Mouse (Mus musculus) heart, postnatal 0 days (tissue): ENCODE measurements at regions not wholly inside any gene's neighbourhood (a gene's known extent, or its start where the extent isn't known, plus 50 kb on each side); places are given as distances from the start of the nearest gene placed in this dataset.
"Not testable (repeated sequence)": the region's sequence is repeated elsewhere in the genome, so short reads cannot be mapped to it uniquely, and the experiment has no call there.

Source experiments
- ATAC-seq: fragments of 200-750 bp; cut with Nextera tagmentation; 2 replicates; pipeline ENCODE4 v1.8.0; 2017; ENCODE audit warnings: low read depth, moderate number of reproducible peaks, moderate library complexity; ENCODE audit not compliant: insufficient read depth
- DNase-seq: peaks from one replicate; pipeline ENCODE4 v3.0.0-alpha.2; 2016; ENCODE audit warnings: low spot score
- H3K27ac ChIP-seq: fragments of 300-500 bp; sonication (generic); 2 replicates; pipeline ENCODE4 v1.5.1; 2014; ENCODE audit warnings: low read depth, mild to moderate bottlenecking
- H3K27me3 ChIP-seq: fragments of 300-500 bp; sonication (generic); 2 replicates; pipeline ENCODE4 v1.6.1; 2014; ENCODE audit warnings: low read length, mixed read lengths; ENCODE audit not compliant: control insufficient read depth, insufficient read depth
- H3K36me3 ChIP-seq: fragments of 300-500 bp; sonication (generic); replicated peaks from 2 replicates; pipeline ENCODE4 v1.6.1; 2014; ENCODE audit warnings: low read length, mixed read lengths; ENCODE audit not compliant: control insufficient read depth, insufficient read depth
- H3K4me1 ChIP-seq: fragments of 300-500 bp; sonication (generic); 2 replicates; pipeline ENCODE4 v1.6.1; 2014; ENCODE audit warnings: antibody characterized with exemption; ENCODE audit not compliant: control insufficient read depth, insufficient read depth
- H3K4me2 ChIP-seq: fragments of 300-500 bp; sonication (generic); 2 replicates; pipeline ENCODE4 v1.6.1; 2014; ENCODE audit warnings: low read depth, mild to moderate bottlenecking, low read length, moderate library complexity
- H3K4me3 ChIP-seq: fragments of 300-500 bp; sonication (generic); 2 replicates; pipeline ENCODE4 v1.5.1; 2014; ENCODE audit warnings: low read depth, low read length
- H3K9ac ChIP-seq: fragments of 300-500 bp; sonication (generic); replicated peaks from 2 replicates; pipeline ENCODE4 v1.6.1; 2014; ENCODE audit warnings: low read depth, low read length, mixed read lengths
- H3K9me3 ChIP-seq: fragments of 300-500 bp; sonication (generic); replicated peaks from 2 replicates; pipeline ENCODE4 v1.6.1; 2016; ENCODE audit warnings: low read length; ENCODE audit not compliant: control insufficient read depth
- CTCF ChIP-seq: IDR thresholded peaks from 2 replicates; pipeline ENCODE4 v1.5.1; 2016; ENCODE audit warnings: antibody characterized with exemption, control low read depth, low read depth
- EP300 ChIP-seq: IDR thresholded peaks from 2 replicates; pipeline ENCODE4 v1.6.1; 2016; ENCODE audit warnings: antibody characterized with exemption, low read depth
- WGBS: fragments of 180-500 bp; shearing (Covaris S2); extraction: QIAGEN DNeasy Blood & Tissue Kit; methylation state at CpG from one replicate; pipeline ENCODE4 v1.1.7; 2014; 5-methylcytosine and 5-hydroxymethylcytosine counted together

DNA sequence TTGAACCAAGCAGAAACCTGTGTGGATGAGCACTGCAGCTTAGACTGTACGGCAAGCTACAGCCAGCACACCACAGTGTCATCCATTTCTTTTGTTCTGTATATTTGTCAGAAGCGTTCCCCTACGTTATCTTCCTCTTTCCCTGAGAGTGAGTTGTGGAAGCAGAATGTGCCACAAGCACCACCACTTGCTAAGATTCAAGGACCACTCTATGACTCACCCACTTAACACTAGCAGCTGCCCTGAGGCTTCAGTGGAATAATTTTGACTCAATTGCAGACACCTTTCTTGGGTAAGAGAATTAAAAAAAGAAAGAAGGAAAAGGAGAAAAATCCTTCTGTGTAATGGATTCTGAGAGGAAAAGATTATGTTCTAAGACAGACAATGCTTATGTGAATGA is 122.9 kb upstream of the Pclo start:
- Histone ChIP-seq H3K36me3 (no peaks in the 10 kb centered on the region), H3K4me3 (no peak overlapping the region), H3K27me3 (no peaks in the 10 kb centered on the region), H3K27ac (no peak overlapping the region), H3K9me3 (no peaks in the 10 kb centered on the region), H3K4me1 (no peaks in the 10 kb centered on the region), H3K4me2 (no peak overlapping the region), H3K9ac (no peak overlapping the region)
- TF ChIP-seq EP300: no peak
- no peak for TF ChIP-seq CTCF
- no peak for ATAC-seq
- WGBS: 43% methylated on average over 3 of the region's 3 CpGs
- DNase-seq: no peak

DNA sequence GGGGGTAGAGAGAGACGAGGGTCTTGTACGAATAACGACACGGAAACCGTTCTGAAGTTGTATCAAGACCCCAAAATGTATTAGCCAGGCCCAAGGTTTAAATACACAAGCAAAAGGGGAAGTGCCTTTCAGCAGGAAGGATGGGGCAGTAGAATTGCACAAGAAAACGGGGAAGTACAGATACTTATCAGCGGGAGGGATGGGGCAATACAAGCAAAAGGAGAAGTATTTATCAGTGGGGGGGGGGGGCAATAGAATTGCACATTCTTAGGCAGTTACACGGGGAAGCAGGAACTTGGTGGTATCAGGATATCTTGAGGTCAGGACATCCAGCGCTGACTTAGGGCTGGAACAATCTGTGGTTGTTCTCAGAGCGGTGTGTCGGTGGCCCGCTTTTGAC is 111.3 kb upstream of the Pclo start:
- not testable (repeated sequence) for H3K4me2 ChIP-seq, H3K9ac ChIP-seq, ATAC-seq, H3K27ac ChIP-seq, H3K4me3 ChIP-seq, H3K36me3 ChIP-seq, DNase-seq, H3K4me1 ChIP-seq, H3K27me3 ChIP-seq, H3K9me3 ChIP-seq
- 69% methylated on average over 7 of the region's 12 CpGs for WGBS

DNA sequence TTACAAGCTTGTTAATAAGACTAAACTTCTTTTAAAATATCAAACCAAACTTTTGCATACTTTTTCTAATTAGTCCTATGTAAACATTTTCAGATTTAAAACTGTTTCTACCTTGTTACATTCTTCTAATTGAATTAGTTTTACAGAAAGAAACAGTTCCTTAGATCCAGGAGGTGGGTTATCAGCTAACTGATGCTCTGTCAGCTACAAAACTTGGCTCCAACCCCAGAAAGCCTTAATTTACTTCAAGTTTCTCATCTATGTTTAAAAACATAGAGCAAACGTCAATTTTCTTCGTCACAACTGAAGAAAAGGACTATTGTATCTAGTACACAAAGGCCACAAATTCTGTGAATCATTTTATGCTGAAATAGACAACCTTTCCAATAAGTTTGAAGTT is 110.4 kb upstream of the Pclo start:
- H3K9ac ChIP-seq: no peak overlapping the region
- no peaks in the 10 kb centered on the region for H3K4me1 ChIP-seq
- DNase-seq (no peak), ATAC-seq (no peak)
- 47% methylated on average over 2 of the region's 2 CpGs for WGBS
- no peak for TF ChIP-seq EP300
- no peak overlapping the region for H3K4me2 ChIP-seq
- H3K27ac ChIP-seq: no peak overlapping the region
- H3K4me3 ChIP-seq: no peak overlapping the region
- no peaks in the 10 kb centered on the region for H3K27me3 ChIP-seq
- H3K9me3 ChIP-seq: no peaks in the 10 kb centered on the region
- no peaks in the 10 kb centered on the region for H3K36me3 ChIP-seq

DNA sequence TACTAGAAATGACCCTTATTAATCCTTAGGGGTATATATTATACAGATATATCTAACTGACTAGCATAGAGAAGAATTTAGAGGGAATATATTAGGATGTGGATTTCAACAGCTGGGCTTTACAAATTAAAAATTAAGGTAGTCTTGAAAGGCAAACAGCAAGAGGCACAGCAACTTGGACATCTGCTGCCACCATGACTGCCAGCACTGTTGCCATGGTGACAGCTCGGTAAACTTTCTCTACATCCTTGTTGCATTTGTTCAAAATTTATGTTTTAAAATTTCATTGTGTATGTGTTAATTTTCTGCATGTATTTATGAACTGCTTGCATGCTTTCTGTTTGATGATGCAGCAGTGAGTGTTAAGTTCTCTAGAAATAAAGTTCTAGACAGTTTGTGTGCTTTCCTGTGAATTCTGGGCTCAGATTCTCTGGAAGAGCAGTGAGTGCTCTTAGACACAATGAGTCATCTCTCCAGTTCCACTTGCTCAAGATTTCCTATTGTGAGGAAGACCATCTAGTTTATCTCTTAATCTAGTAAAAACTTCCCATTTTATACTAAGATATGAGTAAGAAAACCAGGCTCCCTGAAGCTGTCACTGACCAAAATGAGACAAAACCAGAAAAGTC is 99.4 kb upstream of the Pclo start:
- H3K4me3 ChIP-seq: no peak overlapping the region
- no peaks in the 10 kb centered on the region for H3K27me3 ChIP-seq
- ATAC-seq (no peak), DNase-seq (no peak)
- H3K9ac ChIP-seq: no peak overlapping the region
- H3K27ac ChIP-seq: no peak overlapping the region
- H3K4me2 ChIP-seq: no peak overlapping the region
- H3K4me1 ChIP-seq: no peaks in the 10 kb centered on the region
- 62% methylated on average over 1 of the region's 1 CpGs for WGBS
- H3K36me3 ChIP-seq: no peaks in the 10 kb centered on the region
- TF ChIP-seq EP300: no peak
- no peak for TF ChIP-seq CTCF
- no peaks in the 10 kb centered on the region for H3K9me3 ChIP-seq

DNA sequence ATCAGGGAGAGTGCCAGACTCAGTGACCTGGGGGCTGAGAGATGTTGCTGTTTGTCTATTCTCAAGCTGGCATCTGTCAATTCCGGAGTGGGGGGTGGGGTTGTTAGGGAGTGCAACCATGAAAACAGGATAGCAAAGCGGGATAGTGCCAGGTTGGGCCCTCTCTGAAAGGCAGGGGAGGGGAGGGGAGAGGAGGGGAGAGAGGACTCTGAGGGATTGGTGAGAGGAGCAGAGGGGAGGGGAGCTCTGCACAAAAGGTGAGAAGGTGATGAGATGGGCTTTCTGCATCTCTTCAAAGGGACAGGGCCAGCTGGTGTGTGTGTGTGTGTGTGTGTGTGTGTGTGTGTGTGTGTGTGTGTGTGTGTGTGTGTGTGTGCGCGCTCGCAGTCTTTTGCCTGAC is 61.6 kb upstream of the Pclo start:
- no peak overlapping the region for H3K4me3 ChIP-seq
- 42% methylated on average over 5 of the region's 5 CpGs for WGBS

More for the DNA sequence above, 61.6 kb upstream of the Pclo start:
- no peak for DNase-seq
- no peak for ATAC-seq
- H3K9me3 ChIP-seq: no peaks in the 10 kb centered on the region
- H3K27me3 ChIP-seq: no peaks in the 10 kb centered on the region
- no peaks in the 10 kb centered on the region for H3K36me3 ChIP-seq
- no peak overlapping the region for H3K27ac ChIP-seq
- no peak overlapping the region for H3K9ac ChIP-seq
- no peaks in the 10 kb centered on the region for H3K4me1 ChIP-seq
- no peak overlapping the region for H3K4me2 ChIP-seq
- TF ChIP-seq CTCF (no peak), EP300 (no peak)
